Mouse (Mus musculus): ENCODE results near the gene Nkx2-5. TPM values are rescaled to one million over a fixed set of nuclear protein-coding genes. Genes with fewer than 3 reads are reported as not detected.

Gene Nkx2-5
- polyA plus RNA-seq, 1 experiment from 2014 or later: 0.91 TPM

- peaks cover 52% of the 10 kb centered on the region for H3K27me3 ChIP-seq (ENCODE audit: control insufficient read depth, insufficient read depth, low read length)
- 1% methylated on average over 36 of the region's 36 CpGs for WGBS
- H3K4me2 ChIP-seq (replicated peaks; ENCODE audit: low read depth): 0 out of 2 replicates have a peak overlapping the region, but pooled peaks have one; percentile 23
- no peaks in the 10 kb centered on the region for H3K9me3 ChIP-seq (ENCODE audit: control insufficient read depth, low read length)
- no peak overlapping the region for H3K9ac ChIP-seq (ENCODE audit: low read length)
- no peak overlapping the region for H3K4me3 ChIP-seq (ENCODE audit: low read depth, low read length)
- no peaks in the 10 kb centered on the region for H3K4me1 ChIP-seq (replicated peaks; ENCODE audit: control insufficient read depth, insufficient read depth)
- TF ChIP-seq EP300 (optimal IDR thresholded peaks at IDR 0.05) (no peak), CTCF (IDR thresholded peaks at IDR 0.05; ENCODE audit: low read depth) (no peak)
- no peaks in the 10 kb centered on the region for H3K36me3 ChIP-seq (ENCODE audit: control insufficient read depth, insufficient read depth, low read length)
- ATAC-seq (ENCODE audit: low FRiP score, low TSS enrichment) (no peak), DNase-seq (ENCODE audit: low spot score) (no peak)
- no peak overlapping the region for H3K27ac ChIP-seq (replicated peaks)
Observed at GRCm38 (mm10) chr17:26844371-26844851, 398 bp downstream of the Nkx2-5 start.

GRCm38 (mm10) chr17:26843696-26844236 lies 1.0 kb downstream of the Nkx2-5 start:
- peaks cover 55% of the 10 kb centered on the region for H3K27me3 ChIP-seq (ENCODE audit: control insufficient read depth, insufficient read depth, low read length)
- no peak overlapping the region for H3K27ac ChIP-seq (replicated peaks)
- no peaks in the 10 kb centered on the region for H3K4me1 ChIP-seq (replicated peaks; ENCODE audit: control insufficient read depth, insufficient read depth)
- no peaks in the 10 kb centered on the region for H3K9me3 ChIP-seq (ENCODE audit: control insufficient read depth, low read length)
- no peak overlapping the region for H3K4me3 ChIP-seq (ENCODE audit: low read depth, low read length)
- no peaks in the 10 kb centered on the region for H3K36me3 ChIP-seq (ENCODE audit: control insufficient read depth, insufficient read depth, low read length)
- 4% methylated on average over 7 of the region's 7 CpGs for WGBS
- H3K4me2 ChIP-seq (replicated peaks; ENCODE audit: low read depth): no peak overlapping the region
- ATAC-seq (ENCODE audit: low FRiP score, low TSS enrichment): no peak
- TF ChIP-seq CTCF (IDR thresholded peaks at IDR 0.05; ENCODE audit: low read depth) (no peak), EP300 (optimal IDR thresholded peaks at IDR 0.05) (no peak)
- no peak for DNase-seq (ENCODE audit: low spot score)
- H3K9ac ChIP-seq (ENCODE audit: low read length): no peak overlapping the region

GRCm38 (mm10) chr17:26843229-26843567 lies 1.6 kb downstream of the Nkx2-5 start:
- no peak for DNase-seq (ENCODE audit: low spot score)
- WGBS: 7% methylated on average over 14 of the region's 14 CpGs

GRCm38 (mm10) chr17:26842431-26843228 lies 2.2 kb downstream of the Nkx2-5 start:
- no peak for ATAC-seq (ENCODE audit: low FRiP score, low TSS enrichment)
- Histone ChIP-seq H3K4me1 (replicated peaks; ENCODE audit: control insufficient read depth, insufficient read depth) (no peaks in the 10 kb centered on the region), H3K27ac (replicated peaks) (no peak overlapping the region), H3K27me3 (ENCODE audit: control insufficient read depth, insufficient read depth, low read length) (peaks cover 47% of the 10 kb centered on the region), H3K36me3 (ENCODE audit: control insufficient read depth, insufficient read depth, low read length) (no peaks in the 10 kb centered on the region), H3K9me3 (ENCODE audit: control insufficient read depth, low read length) (no peaks in the 10 kb centered on the region), H3K4me3 (ENCODE audit: low read depth, low read length) (no peak overlapping the region), H3K9ac (ENCODE audit: low read length) (no peak overlapping the region), H3K4me2 (replicated peaks; ENCODE audit: low read depth) (no peak overlapping the region)
- no peak for DNase-seq (ENCODE audit: low spot score)
- 17% methylated on average over 9 of the region's 9 CpGs for WGBS
- TF ChIP-seq CTCF (IDR thresholded peaks at IDR 0.05; ENCODE audit: low read depth) (no peak), EP300 (optimal IDR thresholded peaks at IDR 0.05) (no peak)

More at GRCm38 (mm10) chr17:26843229-26843567, 1.6 kb downstream of the Nkx2-5 start:
- Histone ChIP-seq H3K27me3 (ENCODE audit: control insufficient read depth, insufficient read depth, low read length) (peaks cover 53% of the 10 kb centered on the region), H3K9ac (ENCODE audit: low read length) (no peak overlapping the region), H3K9me3 (ENCODE audit: control insufficient read depth, low read length) (no peaks in the 10 kb centered on the region), H3K4me2 (replicated peaks; ENCODE audit: low read depth) (no peak overlapping the region), H3K36me3 (ENCODE audit: control insufficient read depth, insufficient read depth, low read length) (no peaks in the 10 kb centered on the region), H3K4me3 (ENCODE audit: low read depth, low read length) (no peak overlapping the region), H3K4me1 (replicated peaks; ENCODE audit: control insufficient read depth, insufficient read depth) (no peaks in the 10 kb centered on the region), H3K27ac (replicated peaks) (no peak overlapping the region)
- TF ChIP-seq EP300 (optimal IDR thresholded peaks at IDR 0.05) (no peak), CTCF (IDR thresholded peaks at IDR 0.05; ENCODE audit: low read depth) (no peak)
- no peak for ATAC-seq (ENCODE audit: low FRiP score, low TSS enrichment)

GRCm38 (mm10) chr17:26841981-26842380 lies 2.8 kb downstream of the Nkx2-5 start:
- TF ChIP-seq CTCF (IDR thresholded peaks at IDR 0.05; ENCODE audit: low read depth): no peak
- TF ChIP-seq EP300 (optimal IDR thresholded peaks at IDR 0.05): no peak
- WGBS: 8% methylated on average over 5 of the region's 5 CpGs
- no peak for DNase-seq (ENCODE audit: low spot score)

More at GRCm38 (mm10) chr17:26841981-26842380, 2.8 kb downstream of the Nkx2-5 start:
- peaks cover 46% of the 10 kb centered on the region for H3K27me3 ChIP-seq (ENCODE audit: control insufficient read depth, insufficient read depth, low read length)
- no peak for ATAC-seq (ENCODE audit: low FRiP score, low TSS enrichment)
- H3K4me3 ChIP-seq (ENCODE audit: low read depth, low read length): no peak overlapping the region
- H3K4me2 ChIP-seq (replicated peaks; ENCODE audit: low read depth): no peak overlapping the region
- H3K9ac ChIP-seq (ENCODE audit: low read length): no peak overlapping the region
- H3K27ac ChIP-seq (replicated peaks): no peak overlapping the region
- H3K9me3 ChIP-seq (ENCODE audit: control insufficient read depth, low read length): no peaks in the 10 kb centered on the region
- H3K36me3 ChIP-seq (ENCODE audit: control insufficient read depth, insufficient read depth, low read length): no peaks in the 10 kb centered on the region
- H3K4me1 ChIP-seq (replicated peaks; ENCODE audit: control insufficient read depth, insufficient read depth): no peaks in the 10 kb centered on the region
